Mouse (Mus musculus): ENCODE results near the gene Fam122a.
A peak's percentile ranks its signal among the peaks of the same experiment; 100 is the strongest.

The Fam122a gene

DNA sequence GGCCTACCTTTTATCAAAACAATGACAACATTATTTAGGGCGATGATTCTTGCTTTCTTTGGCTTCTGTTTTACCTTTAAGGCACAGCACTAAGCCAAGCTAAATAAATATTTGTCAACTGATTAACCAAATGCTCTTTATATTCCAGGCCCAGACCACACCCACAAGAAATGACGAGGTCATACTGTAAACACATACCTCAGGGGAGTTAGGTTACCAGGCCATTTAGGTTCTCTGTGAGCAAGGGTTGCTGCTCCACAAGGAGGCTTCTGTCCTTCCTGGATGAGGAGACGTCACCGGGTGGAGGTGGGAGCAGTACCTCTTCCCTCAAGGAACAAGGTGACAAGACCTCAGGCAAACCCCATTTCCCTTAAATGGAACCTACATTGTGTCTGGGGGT is 49.9 kb downstream of the Fam122a start:
- no peak for DNase-seq

DNA sequence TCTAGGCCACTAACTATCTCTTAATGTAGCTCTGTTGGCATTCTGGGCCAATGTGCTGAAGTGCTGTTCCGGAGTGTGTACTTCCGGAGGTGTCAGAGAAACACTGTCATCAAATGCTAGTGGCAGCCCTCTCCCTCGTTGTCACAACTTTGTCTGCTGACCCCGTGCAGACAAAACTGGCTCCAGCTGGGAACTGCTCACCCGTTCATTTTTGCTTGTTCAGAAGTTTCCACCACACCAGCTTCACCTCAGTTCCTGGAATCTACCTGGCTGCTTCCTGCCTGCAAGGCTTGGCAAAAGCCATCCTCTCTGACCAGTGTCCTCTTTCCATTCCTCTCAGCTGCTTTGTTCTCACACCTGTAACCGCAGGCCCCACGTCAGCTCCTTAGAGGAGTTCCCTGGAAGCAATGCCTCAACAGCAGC is 50.4 kb downstream of the Fam122a start:
- DNase-seq, result peak; percentile 5 to 6
